Mouse (Mus musculus): ENCODE data around the gene Slco3a1. TPM values are rescaled to one million over a fixed set of nuclear protein-coding genes. Genes with fewer than 3 reads are reported as not detected.

Gene Slco3a1
- polyA plus RNA-seq, 1 experiment from 2014 or later: 14.8 TPM

DNA sequence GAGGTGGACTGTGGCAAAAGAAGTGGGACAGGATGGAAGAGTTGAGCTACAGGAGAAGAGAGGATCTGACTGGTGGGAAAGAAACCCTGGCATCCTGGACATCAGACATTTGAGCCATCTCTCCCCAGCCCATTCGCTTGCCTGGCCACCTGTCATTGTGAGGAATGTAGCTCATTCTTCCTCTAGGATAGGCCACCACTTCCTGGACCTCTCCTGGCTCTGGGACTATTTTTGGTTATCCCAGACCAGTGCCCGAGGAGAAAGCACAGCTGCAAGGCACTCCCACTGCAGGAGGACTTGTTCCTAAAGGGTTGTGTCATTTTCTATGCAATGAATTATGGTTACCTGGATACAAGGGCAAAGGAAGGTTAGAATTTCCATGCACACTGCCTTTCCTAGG is 103.5 kb downstream of the Slco3a1 start:
- H3K9ac ChIP-seq (replicated peaks): no peak overlapping the region
- H3K4me1 ChIP-seq: peaks cover 4% of the 10 kb centered on the region; the same call in 1 of the 2 replicates
- no peaks in the 10 kb centered on the region for H3K36me3 ChIP-seq
- no peaks in the 10 kb centered on the region for H3K9me3 ChIP-seq
- H3K4me3 ChIP-seq: no peak overlapping the region
- H3K27ac ChIP-seq (replicated peaks): no peak overlapping the region
- H3K27me3 ChIP-seq: no peaks in the 10 kb centered on the region
- 73% methylated on average over 2 of the region's 2 CpGs for WGBS
- no peak for ATAC-seq (ENCODE audit: low FRiP score, low read depth)
- H3K4me2 ChIP-seq (replicated peaks): no peak overlapping the region

DNA sequence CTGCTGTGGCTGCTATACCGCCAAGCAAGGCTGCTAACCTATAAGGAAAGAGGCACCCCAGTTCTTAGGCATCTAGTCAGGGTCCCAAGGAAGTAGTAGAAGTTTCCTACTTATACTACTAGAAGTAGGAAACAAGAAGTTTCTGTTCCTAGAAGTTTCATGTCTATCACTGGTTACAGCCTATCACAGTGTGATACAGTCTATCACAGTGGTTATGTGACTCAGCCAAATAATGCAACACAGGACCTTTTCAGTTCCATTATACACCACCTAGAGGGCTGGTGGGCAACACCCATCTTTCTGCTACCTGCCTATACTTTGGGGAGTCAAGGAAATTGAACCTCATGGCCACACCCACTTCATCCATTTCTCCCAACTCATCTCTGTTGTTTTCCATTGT is 104.8 kb downstream of the Slco3a1 start:
- ATAC-seq (ENCODE audit: low FRiP score, low read depth): no peak
- WGBS: 100% methylated on average over 1 of the region's 1 CpGs

DNA sequence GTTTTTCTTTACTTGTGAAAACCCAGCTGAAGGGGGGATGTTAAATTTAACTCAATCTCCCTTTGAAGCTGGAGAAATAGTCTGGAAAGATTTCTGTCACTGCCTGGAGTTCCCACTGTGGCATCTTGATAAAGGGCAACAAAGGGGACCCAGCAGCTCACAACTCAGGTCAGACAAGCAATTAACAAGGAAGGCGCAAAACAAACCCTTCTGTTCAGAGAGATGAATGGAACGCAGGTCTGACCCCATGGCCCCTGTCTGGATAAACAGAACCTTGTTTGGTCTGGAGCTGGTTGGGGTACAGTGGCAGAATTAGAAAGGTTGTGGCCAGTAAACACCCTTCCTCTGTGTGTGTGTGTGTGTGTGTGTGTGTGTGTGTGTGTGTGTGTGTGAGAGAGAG is 106.8 kb downstream of the Slco3a1 start:
- no peaks in the 10 kb centered on the region for H3K9me3 ChIP-seq
- no peak for ATAC-seq (ENCODE audit: low FRiP score, low read depth)
- no peak overlapping the region for H3K4me2 ChIP-seq (replicated peaks)
- no peaks in the 10 kb centered on the region for H3K27me3 ChIP-seq
- no peaks in the 10 kb centered on the region for H3K36me3 ChIP-seq
- WGBS: 9% methylated on average over 2 of the region's 2 CpGs
- H3K27ac ChIP-seq (replicated peaks): no peak overlapping the region
- H3K4me1 ChIP-seq: peaks cover 4% of the 10 kb centered on the region; the same call in 1 of the 2 replicates
- no peak overlapping the region for H3K9ac ChIP-seq (replicated peaks)
- no peak overlapping the region for H3K4me3 ChIP-seq

More for the DNA sequence above, 104.8 kb downstream of the Slco3a1 start:
- H3K27ac ChIP-seq (replicated peaks): no peak overlapping the region
- H3K9me3 ChIP-seq: no peaks in the 10 kb centered on the region
- H3K4me1 ChIP-seq: peaks cover 4% of the 10 kb centered on the region; the same call in 1 of the 2 replicates
- H3K27me3 ChIP-seq: no peaks in the 10 kb centered on the region
- no peaks in the 10 kb centered on the region for H3K36me3 ChIP-seq
- no peak overlapping the region for H3K4me3 ChIP-seq
- no peak overlapping the region for H3K4me2 ChIP-seq (replicated peaks)
- no peak overlapping the region for H3K9ac ChIP-seq (replicated peaks)

DNA sequence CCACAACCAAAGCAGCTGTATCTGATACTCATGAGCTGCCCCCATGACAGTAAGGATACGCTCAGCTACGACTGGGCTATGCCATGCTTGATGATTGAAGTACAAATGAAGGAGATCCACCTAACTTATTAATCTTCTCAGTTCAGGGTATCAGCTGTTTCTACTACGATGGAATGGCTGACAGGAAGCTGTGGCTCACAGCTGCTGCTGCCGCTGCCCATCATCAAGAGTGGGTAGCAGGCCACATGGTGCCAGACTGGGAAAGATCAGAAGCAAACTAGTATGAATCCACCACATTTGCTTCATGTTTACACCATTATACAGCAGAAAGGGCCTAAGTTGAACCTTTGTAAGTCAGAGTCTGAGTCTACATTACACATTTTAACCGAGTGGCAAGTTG is 109.4 kb downstream of the Slco3a1 start:
- H3K9me3 ChIP-seq: no peaks in the 10 kb centered on the region
- no peaks in the 10 kb centered on the region for H3K27me3 ChIP-seq
- no peak overlapping the region for H3K4me2 ChIP-seq (replicated peaks)
- H3K36me3 ChIP-seq: no peaks in the 10 kb centered on the region
- H3K4me1 ChIP-seq: peaks cover 4% of the 10 kb centered on the region; the same call in 1 of the 2 replicates
- H3K9ac ChIP-seq (replicated peaks): no peak overlapping the region
- WGBS: 79% methylated on average over 5 of the region's 5 CpGs
- H3K27ac ChIP-seq (replicated peaks): no peak overlapping the region
- no peak for ATAC-seq (ENCODE audit: low FRiP score, low read depth)
- H3K4me3 ChIP-seq: no peak overlapping the region

DNA sequence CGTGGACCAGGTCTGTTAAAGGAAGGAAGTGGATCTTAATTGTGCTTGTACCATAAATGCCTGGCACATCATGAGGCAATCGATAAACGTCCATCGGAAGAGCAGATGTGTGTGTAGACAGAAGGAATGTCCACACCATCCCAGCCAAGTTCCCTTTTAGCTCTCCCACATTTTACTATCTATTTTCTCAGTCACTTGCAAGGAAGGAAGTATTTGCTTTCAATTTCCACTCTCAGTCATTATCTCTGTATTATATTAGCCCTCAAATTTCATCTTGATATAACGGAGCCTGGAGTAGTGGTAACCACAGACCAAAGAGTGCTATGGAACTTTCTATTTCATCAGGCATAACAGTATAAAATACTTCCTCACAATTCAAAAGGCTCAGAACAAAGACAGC is 112.2 kb downstream of the Slco3a1 start:
- no peaks in the 10 kb centered on the region for H3K4me1 ChIP-seq
- H3K36me3 ChIP-seq: no peaks in the 10 kb centered on the region
- H3K27me3 ChIP-seq: no peaks in the 10 kb centered on the region
- no peak overlapping the region for H3K4me2 ChIP-seq (replicated peaks)
- no peak for ATAC-seq (ENCODE audit: low FRiP score, low read depth)
- no peak overlapping the region for H3K4me3 ChIP-seq
- no peaks in the 10 kb centered on the region for H3K9me3 ChIP-seq
- no peak overlapping the region for H3K27ac ChIP-seq (replicated peaks)
- H3K9ac ChIP-seq (replicated peaks): no peak overlapping the region
- 94% methylated on average over 5 of the region's 5 CpGs for WGBS

DNA sequence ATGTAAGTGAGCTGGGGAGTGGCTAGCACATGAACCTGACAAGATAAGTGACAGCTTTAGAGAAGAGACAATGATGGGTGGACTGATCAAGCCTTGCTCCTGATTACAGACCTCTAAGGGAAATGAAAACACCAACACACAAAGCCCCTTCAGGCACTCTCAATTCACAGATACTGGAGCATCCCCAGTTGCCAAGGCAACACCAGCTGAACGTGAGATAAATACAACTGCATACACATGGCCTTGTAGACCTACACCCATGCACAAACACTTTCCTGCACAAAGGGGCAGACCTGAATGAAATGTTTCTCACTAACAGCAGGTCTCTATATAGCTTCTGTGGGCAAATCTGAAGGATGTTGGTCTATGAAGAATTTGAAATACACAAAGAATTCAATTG is 117.0 kb downstream of the Slco3a1 start:
- no peaks in the 10 kb centered on the region for H3K36me3 ChIP-seq
- no peaks in the 10 kb centered on the region for H3K27me3 ChIP-seq
- H3K4me2 ChIP-seq (replicated peaks): no peak overlapping the region
- no peaks in the 10 kb centered on the region for H3K9me3 ChIP-seq
- H3K4me3 ChIP-seq: no peak overlapping the region
- no peak overlapping the region for H3K27ac ChIP-seq (replicated peaks)
- no peak for ATAC-seq (ENCODE audit: low FRiP score, low read depth)
- 34% methylated on average over 1 of the region's 1 CpGs for WGBS
- no peak overlapping the region for H3K9ac ChIP-seq (replicated peaks)
- no peaks in the 10 kb centered on the region for H3K4me1 ChIP-seq

DNA sequence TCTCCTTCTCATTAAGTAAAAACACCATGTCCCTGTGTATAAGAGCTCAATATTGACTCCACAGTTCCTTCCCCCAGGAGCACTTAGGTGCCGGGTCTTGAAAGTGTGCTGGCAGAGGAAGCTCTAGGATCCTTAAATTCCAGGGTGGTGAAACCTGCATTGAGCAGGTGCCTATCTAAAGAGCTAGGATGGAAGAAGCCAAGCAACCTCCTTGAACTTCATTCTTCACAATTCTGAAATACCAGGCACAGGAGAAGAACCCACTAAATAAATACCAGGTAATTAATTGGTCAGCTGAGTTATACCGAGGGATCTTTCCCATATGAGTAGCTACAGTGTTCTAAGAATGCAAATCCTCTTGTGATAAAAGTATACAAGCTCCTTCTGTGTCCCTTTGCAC is 117.9 kb downstream of the Slco3a1 start:
- Histone ChIP-seq H3K9ac (replicated peaks) (no peak overlapping the region), H3K27me3 (no peaks in the 10 kb centered on the region), H3K36me3 (no peaks in the 10 kb centered on the region), H3K4me1 (no peaks in the 10 kb centered on the region), H3K4me3 (no peak overlapping the region), H3K9me3 (no peaks in the 10 kb centered on the region), H3K4me2 (replicated peaks) (no peak overlapping the region), H3K27ac (replicated peaks) (no peak overlapping the region)
- WGBS: 83% methylated on average over 2 of the region's 2 CpGs
- no peak for ATAC-seq (ENCODE audit: low FRiP score, low read depth)

DNA sequence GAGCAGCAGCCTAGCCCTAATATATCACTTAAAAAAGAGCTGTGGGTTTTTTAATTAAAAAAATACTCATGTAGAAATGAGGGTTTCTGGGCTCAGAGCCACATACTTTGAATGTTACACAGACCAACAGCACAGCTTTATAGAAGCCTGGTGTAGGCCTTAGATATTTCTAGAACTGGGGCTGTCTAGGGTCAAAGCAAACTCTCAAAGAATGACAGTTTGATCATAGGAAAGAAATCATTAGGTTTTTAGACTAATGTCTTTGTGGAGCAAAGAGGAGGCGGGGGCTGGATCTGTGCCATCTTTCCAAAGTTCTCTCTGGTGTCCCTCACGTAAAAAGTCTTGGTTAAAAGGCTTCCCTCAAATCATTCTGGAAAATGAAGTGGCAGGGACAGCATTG is 121.6 kb downstream of the Slco3a1 start:
- no peaks in the 10 kb centered on the region for H3K9me3 ChIP-seq
- no peaks in the 10 kb centered on the region for H3K4me1 ChIP-seq
- H3K27ac ChIP-seq (replicated peaks): no peak overlapping the region
- no peaks in the 10 kb centered on the region for H3K27me3 ChIP-seq
- ATAC-seq (ENCODE audit: low FRiP score, low read depth): no peak
- H3K36me3 ChIP-seq: no peaks in the 10 kb centered on the region
- no peak overlapping the region for H3K4me3 ChIP-seq
- 86% methylated on average over 2 of the region's 2 CpGs for WGBS
- H3K9ac ChIP-seq (replicated peaks): no peak overlapping the region
- no peak overlapping the region for H3K4me2 ChIP-seq (replicated peaks)

DNA sequence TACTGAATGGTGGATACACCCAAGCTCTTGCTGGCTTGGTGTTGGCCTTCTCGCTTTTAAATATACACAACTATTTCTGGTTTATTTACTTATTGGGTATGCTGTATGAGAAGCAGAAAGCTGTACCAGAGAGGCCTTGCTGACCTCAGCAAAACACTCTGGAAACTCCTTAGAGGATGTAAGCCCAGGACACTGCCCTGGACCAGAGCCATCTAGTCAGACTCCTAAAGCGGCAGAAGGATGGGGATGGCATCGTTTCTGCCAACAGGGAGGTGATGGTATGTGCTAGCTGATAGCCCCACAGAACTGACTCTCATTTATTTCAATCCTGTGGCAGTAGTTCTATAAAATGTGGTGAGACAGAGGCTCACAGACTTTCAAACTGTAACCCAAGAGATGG is 125.3 kb downstream of the Slco3a1 start:
- 96% methylated on average over 3 of the region's 3 CpGs for WGBS
- Histone ChIP-seq H3K4me2 (replicated peaks) (no peak overlapping the region), H3K9me3 (no peaks in the 10 kb centered on the region), H3K27me3 (no peaks in the 10 kb centered on the region), H3K9ac (replicated peaks) (no peak overlapping the region), H3K4me1 (no peaks in the 10 kb centered on the region), H3K36me3 (no peaks in the 10 kb centered on the region), H3K4me3 (no peak overlapping the region), H3K27ac (replicated peaks) (no peak overlapping the region)
- no peak for ATAC-seq (ENCODE audit: low FRiP score, low read depth)

DNA sequence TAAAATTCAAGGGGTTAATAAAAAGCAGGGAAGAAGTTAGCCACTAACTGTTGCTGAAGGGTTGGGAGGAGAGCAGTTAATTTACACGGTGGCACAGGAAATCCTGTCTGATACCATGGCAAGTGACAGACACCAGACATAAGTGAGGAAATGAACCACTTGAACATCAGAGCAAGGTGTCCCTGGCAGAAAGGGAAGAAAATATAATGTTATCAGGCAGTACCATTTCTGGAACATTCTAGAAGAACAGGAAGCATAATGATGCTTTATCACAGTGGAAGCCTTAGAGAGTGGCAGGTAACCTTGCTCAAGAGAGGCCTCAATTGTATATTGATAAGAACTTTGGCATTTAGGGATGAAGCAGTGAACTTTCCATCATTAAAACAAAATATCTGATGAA is 127.4 kb downstream of the Slco3a1 start:
- WGBS: 97% methylated on average over 1 of the region's 1 CpGs
- Histone ChIP-seq H3K9ac (replicated peaks) (no peak overlapping the region), H3K27ac (replicated peaks) (no peak overlapping the region), H3K36me3 (no peaks in the 10 kb centered on the region), H3K27me3 (no peaks in the 10 kb centered on the region), H3K4me2 (replicated peaks) (no peak overlapping the region), H3K9me3 (no peaks in the 10 kb centered on the region), H3K4me3 (no peak overlapping the region), H3K4me1 (peaks cover under 1% of the 10 kb centered on the region; the same call in 1 of the 2 replicates)
- no peak for ATAC-seq (ENCODE audit: low FRiP score, low read depth)

DNA sequence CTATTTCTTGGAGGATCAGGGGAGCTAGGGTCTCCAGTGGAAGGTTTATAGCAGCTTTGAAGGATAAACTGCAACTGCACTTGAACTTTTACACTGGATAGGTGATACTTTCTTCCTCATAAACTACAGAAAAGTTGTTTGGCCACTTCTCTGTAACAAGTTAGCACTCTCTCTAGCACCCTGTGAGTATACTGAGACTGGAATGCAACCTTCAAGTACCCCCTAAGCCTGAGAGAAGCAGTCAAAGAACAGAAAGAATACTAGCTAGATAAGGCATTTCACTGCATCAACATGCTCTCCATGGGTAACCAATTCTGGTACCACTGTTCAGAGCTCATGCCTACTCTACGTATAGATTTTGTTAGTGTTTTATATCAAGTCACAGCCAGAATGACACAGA is 128.6 kb downstream of the Slco3a1 start:
- Histone ChIP-seq H3K36me3 (no peaks in the 10 kb centered on the region), H3K9ac (replicated peaks) (no peak overlapping the region), H3K9me3 (no peaks in the 10 kb centered on the region), H3K4me3 (no peak overlapping the region), H3K4me1 (peaks cover 9% of the 10 kb centered on the region), H3K27me3 (no peaks in the 10 kb centered on the region), H3K4me2 (replicated peaks) (no peak overlapping the region), H3K27ac (replicated peaks) (no peak overlapping the region)
- 91% methylated on average over 1 of the region's 1 CpGs for WGBS
- no peak for ATAC-seq (ENCODE audit: low FRiP score, low read depth)

DNA sequence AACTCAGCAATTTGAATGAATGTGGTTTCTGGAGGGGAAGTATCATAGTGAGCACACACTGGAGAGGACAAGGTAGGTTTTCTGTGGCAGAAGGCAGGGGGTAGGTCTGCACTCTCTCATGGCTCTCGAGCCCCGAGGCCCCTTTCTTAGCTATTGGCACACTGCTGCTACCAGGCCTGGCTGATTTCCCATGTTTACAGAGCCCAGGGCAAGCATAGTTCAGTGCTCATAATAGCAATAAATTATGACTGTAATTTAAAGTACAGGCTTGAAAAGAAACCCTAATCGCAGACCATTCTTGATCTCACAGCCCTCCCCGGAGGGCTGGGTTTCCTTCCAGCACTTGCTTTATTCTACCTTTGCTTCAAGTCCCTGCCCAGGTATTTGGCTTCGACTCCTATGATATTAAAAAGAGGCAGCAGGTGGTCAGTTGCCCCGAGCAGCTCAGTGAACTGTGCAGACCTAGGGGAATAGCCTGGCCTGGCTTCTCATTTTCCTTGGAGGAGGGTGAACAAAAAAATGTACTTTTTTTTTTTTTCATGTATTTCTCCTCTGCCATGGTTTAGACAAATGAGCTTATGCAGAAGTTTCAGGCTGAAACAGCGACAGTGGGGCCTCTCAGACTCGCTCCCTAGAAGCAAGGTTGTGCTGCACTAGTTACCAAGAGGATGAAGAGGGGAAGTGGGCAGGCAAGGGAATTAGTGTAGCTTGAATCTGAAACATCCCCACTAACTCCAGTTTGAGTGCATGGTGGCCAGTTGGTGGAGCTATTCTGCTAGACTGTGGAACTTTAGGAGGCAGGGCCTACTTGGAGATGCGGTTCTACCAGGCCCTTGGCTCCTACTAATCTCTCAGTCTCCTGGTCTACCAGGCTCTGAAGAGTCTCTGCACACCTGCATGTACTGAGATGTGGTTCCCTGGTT is 130.4 kb downstream of the Slco3a1 start:
- Histone ChIP-seq H3K9me3 (no peaks in the 10 kb centered on the region), H3K27ac (replicated peaks) (no peak overlapping the region), H3K4me3 (no peak overlapping the region), H3K9ac (replicated peaks) (no peak overlapping the region), H3K27me3 (no peaks in the 10 kb centered on the region), H3K4me1 (peaks cover 9% of the 10 kb centered on the region), H3K36me3 (no peaks in the 10 kb centered on the region), H3K4me2 (replicated peaks) (no peak overlapping the region)
- WGBS: 68% methylated on average over 9 of the region's 9 CpGs
- no peak for ATAC-seq (ENCODE audit: low FRiP score, low read depth)

Data from midbrain, embryonic 12.5 days (tissue).